Mouse (Mus musculus) lung, postnatal 0 days (tissue): ENCODE measurements around the gene Adcy9.

ENCODE experiments used
- CTCF ChIP-seq: IDR thresholded peaks from 2 replicates; pipeline ENCODE4 v1.5.1; 2016; ENCODE audit warnings: antibody characterized with exemption, mild to moderate bottlenecking
- EP300 ChIP-seq: IDR thresholded peaks from 2 replicates; pipeline ENCODE4 v1.6.1; 2016; ENCODE audit warnings: antibody characterized with exemption, mild to moderate bottlenecking, control low read depth

DNA sequence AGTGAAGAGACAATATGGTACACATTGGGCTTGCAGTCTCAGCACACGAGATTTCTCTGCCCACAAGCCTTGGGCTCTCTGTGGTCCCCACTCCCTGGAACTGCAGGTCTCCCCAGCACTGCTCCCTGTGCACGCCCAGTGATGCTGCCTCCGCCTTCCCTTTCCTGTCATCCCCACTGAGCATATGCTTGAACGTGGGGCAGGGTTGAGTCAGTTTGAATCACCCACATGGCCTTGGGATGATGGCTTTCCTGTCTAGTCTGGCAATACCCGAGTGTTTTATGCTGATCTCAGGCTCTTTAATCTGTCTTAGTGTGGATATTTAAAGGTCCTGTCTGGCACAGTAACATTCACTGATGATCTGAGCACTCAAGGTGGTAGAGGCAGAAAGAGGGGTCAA is 154.9 kb downstream of the Adcy9 start:
- no peak for TF ChIP-seq CTCF
- TF ChIP-seq EP300, result no peak
